Mouse (Mus musculus) MEL (cell line): Measurements from ENCODE around the gene Tdrkh. TPM values are rescaled to one million over a fixed set of nuclear protein-coding genes. Genes with fewer than 3 reads are reported as not detected.

Source experiments
- DNase-seq: peaks from one replicate; pipeline ENCODE4 v3.0.0; 2011; ENCODE audit warnings: low read depth, low spot score
- H3K27ac ChIP-seq: 2 replicates; pipeline ENCODE4 v1.5.1; 2012; ENCODE audit warnings: low read depth, mild to moderate bottlenecking, control low read depth, low read length, moderate library complexity; ENCODE audit not compliant: control insufficient read depth
- H3K27me3 ChIP-seq, 2 experiments: fragments of 150-350 bp in 1 of 2; sonication (generic) in 1 of 2; 2 replicates each; pipeline ENCODE4 v1.6.1; 2012; ENCODE audit warnings: low read length in 2 of 2, mild to moderate bottlenecking in 2 of 2, improper control_type of control experiment in 1 of 2, moderate library complexity in 1 of 2; ENCODE audit not compliant: insufficient read depth in 2 of 2, control insufficient read depth in 1 of 2
- H3K36me3 ChIP-seq, 2 experiments: 2 replicates each; pipeline ENCODE4 v1.6.1; 2012 to 2014; ENCODE audit warnings: low read length in 2 of 2, improper control_type of control experiment in 1 of 2, inconsistent platforms in 1 of 2, mild to moderate bottlenecking in 1 of 2; ENCODE audit not compliant: insufficient read depth in 2 of 2, control insufficient read depth in 1 of 2
- H3K4me1 ChIP-seq, 2 experiments: fragments of 150-350 bp in 1 of 2; sonication (generic) in 1 of 2; 2 replicates each; pipeline ENCODE4 v1.6.1; 2012; ENCODE audit warnings: low read length in 2 of 2, improper control_type of control experiment in 1 of 2, mild to moderate bottlenecking in 1 of 2; ENCODE audit not compliant: insufficient read depth in 2 of 2, control insufficient read depth in 1 of 2
- H3K4me3 ChIP-seq, 2 experiments: fragments of 150-350 bp in 1 of 2; sonication (generic) in 1 of 2; 2 replicates each; pipeline ENCODE4 v1.5.1; 2012; ENCODE audit warnings: low read depth in 2 of 2, low read length in 2 of 2, mild to moderate bottlenecking in 2 of 2, moderate library complexity in 2 of 2, control low read depth in 1 of 2, improper control_type of control experiment in 1 of 2; ENCODE audit not compliant: control insufficient read depth in 1 of 2, insufficient read depth in 1 of 2
- H3K79me2 ChIP-seq: 2 replicates; pipeline ENCODE4 v1.6.1; 2012; ENCODE audit warnings: mild to moderate bottlenecking, low read length, moderate library complexity; ENCODE audit not compliant: control insufficient read depth, poor library complexity, insufficient read depth
- H3K9ac ChIP-seq: 2 replicates; pipeline ENCODE4 v1.6.1; 2012; ENCODE audit warnings: low read depth, mild to moderate bottlenecking, control low read depth, low read length, moderate library complexity; ENCODE audit not compliant: control insufficient read depth, poor library complexity, severe bottlenecking
- H3K9me3 ChIP-seq: fragments of 150-350 bp; sonication (generic); replicated peaks from 2 replicates; pipeline ENCODE4 v1.6.1; 2012; ENCODE audit warnings: mild to moderate bottlenecking, low read length, improper control_type of control experiment, moderate library complexity; ENCODE audit not compliant: insufficient read depth
- BHLHE40 ChIP-seq: IDR thresholded peaks from 2 replicates; pipeline ENCODE4 v1.6.1; 2012; ENCODE audit warnings: low read depth, mild to moderate bottlenecking, inconsistent platforms, low read length, improper control_type of control experiment, borderline replicate concordance
- E2F4 ChIP-seq: IDR thresholded peaks from 2 replicates; pipeline ENCODE4 v1.6.1; 2011; ENCODE audit warnings: low read depth, low read length, improper control_type of control experiment, borderline replicate concordance
- ELF1 ChIP-seq: IDR thresholded peaks from 2 replicates; pipeline ENCODE4 v1.6.1; 2014; ENCODE audit warnings: low read depth, mild to moderate bottlenecking, inconsistent platforms, low read length, improper control_type of control experiment, moderate library complexity
- GABPA ChIP-seq: IDR thresholded peaks from 2 replicates; pipeline ENCODE4 v1.6.1; 2012; ENCODE audit warnings: low read depth, mild to moderate bottlenecking, inconsistent platforms, low read length, improper control_type of control experiment, moderate library complexity
- HCFC1 ChIP-seq: IDR thresholded peaks from 2 replicates; pipeline ENCODE4 v1.6.1; 2012; ENCODE audit warnings: low read depth, mild to moderate bottlenecking, inconsistent platforms, low read length, improper control_type of control experiment, moderate library complexity
- KAT2A ChIP-seq: conservative IDR thresholded peaks from 2 replicates; pipeline ENCODE4 v1.6.1; 2012; ENCODE audit warnings: low read depth, low read length, improper control_type of control experiment, inconsistent platforms
- MAZ ChIP-seq: IDR thresholded peaks from 2 replicates; pipeline ENCODE4 v1.6.1; 2012; ENCODE audit warnings: low read depth, mild to moderate bottlenecking, inconsistent platforms, low read length, improper control_type of control experiment
- MXI1 ChIP-seq: IDR thresholded peaks from 2 replicates; pipeline ENCODE4 v1.6.1; 2011; ENCODE audit warnings: mild to moderate bottlenecking, low read depth, low read length, improper control_type of control experiment
- MYC ChIP-seq: IDR thresholded peaks from 2 replicates; pipeline ENCODE4 v1.6.1; 2011; ENCODE audit warnings: low read depth, mild to moderate bottlenecking, low read length, improper control_type of control experiment, moderate library complexity
- NRF1 ChIP-seq: IDR thresholded peaks from 2 replicates; pipeline ENCODE4 v1.6.1; 2014; ENCODE audit warnings: low read depth, mild to moderate bottlenecking, inconsistent platforms, low read length, improper control_type of control experiment, moderate library complexity; ENCODE audit not compliant: poor library complexity, insufficient read depth, severe bottlenecking
- POLR2AphosphoS2 ChIP-seq: IDR thresholded peaks from 2 replicates; pipeline ENCODE4 v1.6.1; 2011; ENCODE audit warnings: low read length, improper control_type of control experiment
- POLR2AphosphoS5 ChIP-seq: IDR thresholded peaks from 2 replicates; pipeline ENCODE4 v1.6.1; 2012; ENCODE audit warnings: low read depth, borderline replicate concordance, mild to moderate bottlenecking, inconsistent platforms, low read length, moderate library complexity, mixed read lengths
- RAD21 ChIP-seq: IDR thresholded peaks from 2 replicates; pipeline ENCODE4 v1.6.1; 2011; ENCODE audit warnings: mild to moderate bottlenecking, low read depth, low read length, improper control_type of control experiment
- SIN3A ChIP-seq: IDR thresholded peaks from 2 replicates; pipeline ENCODE4 v1.6.1; 2012; ENCODE audit warnings: low read length, improper control_type of control experiment, inconsistent platforms
- TBP ChIP-seq: IDR thresholded peaks from 2 replicates; pipeline ENCODE4 v1.8.0; 2011; ENCODE audit warnings: low read depth, low read length, improper control_type of control experiment
- TCF12 ChIP-seq: IDR thresholded peaks from 2 replicates; pipeline ENCODE4 v1.6.1; 2014; ENCODE audit warnings: low read depth, mild to moderate bottlenecking, inconsistent platforms, low read length, improper control_type of control experiment, moderate library complexity
- USF2 ChIP-seq, 2 experiments: IDR thresholded peaks; 2 replicates each; pipeline ENCODE4 v1.6.1; 2011 to 2012; ENCODE audit warnings: improper control_type of control experiment in 2 of 2, low read length in 2 of 2, borderline replicate concordance in 1 of 2, inconsistent platforms in 1 of 2, low read depth in 1 of 2, mild to moderate bottlenecking in 1 of 2; ENCODE audit not compliant: insufficient read depth in 1 of 2
- polyA plus RNA-seq, 2 experiments: library from polyadenylated mRNA; stranded (reverse) in 1 of 2; unstranded in 1 of 2; fragments of >175 nt in 1 of 2; fragments of >200 nt in 1 of 2; gene quantifications; 2 replicates each; pipeline versions ENCODE4 v1.2.1 to v1.2.4; 2012; ENCODE audit warnings: low replicate concordance in 2 of 2, low read depth in 1 of 2; ENCODE audit not compliant: insufficient read length in 2 of 2, insufficient read depth in 1 of 2, missing spikeins in 1 of 2
- total RNA-seq: library from RNA; depleted of rRNA; stranded (reverse); fragments of 300-350 nt; gene quantifications from 2 replicates; pipeline ENCODE4 v1.2.3, GENCODE M21; 2012

The Tdrkh gene
- total and polyA plus RNA-seq, 3 experiments: not detected

DNA sequence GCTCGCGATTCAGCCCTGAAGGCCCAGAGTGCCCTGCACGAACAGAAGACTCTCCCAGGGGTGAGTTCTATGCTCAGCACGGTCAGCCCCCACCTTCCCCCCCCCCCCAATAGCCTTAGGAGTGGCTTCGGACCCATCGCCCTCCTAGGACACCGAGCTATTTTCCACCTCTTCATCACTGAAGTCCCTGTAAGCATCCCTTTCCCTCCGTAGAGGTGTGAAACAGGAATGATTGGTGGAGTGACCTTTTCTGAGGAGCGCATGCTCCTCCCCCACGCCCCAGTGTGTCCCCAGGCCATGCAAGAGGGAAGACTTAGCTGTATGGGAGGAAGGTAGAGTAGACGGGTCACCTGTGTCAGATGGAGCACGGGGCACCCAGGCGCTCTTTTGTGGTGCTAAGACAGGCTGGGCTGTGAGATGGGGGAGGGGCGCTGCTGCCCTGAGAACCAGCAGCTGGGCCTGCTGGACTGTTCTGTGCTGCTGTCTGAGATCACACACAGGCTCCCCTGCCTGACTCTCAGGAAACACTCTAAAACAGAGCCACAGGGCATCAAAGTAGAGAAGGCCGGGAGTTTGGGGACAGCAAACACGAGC is 67.3 kb downstream of the Tdrkh start, which contains the start of gene Riiad1:
Gene Riiad1 (minus strand): TSS at position 51 of the 594 bp plus-strand sequence.
- Histone ChIP-seq H3K4me3 (no peak within 1 kb of the TSS), H3K27me3 (no peaks in the 10 kb centered on the region), H3K27ac (no peak within 1 kb of the TSS), H3K79me2 (no peaks in the 10 kb centered on the region)
- DNase-seq: no peak
- no peak for TF ChIP-seq NRF1
- TF ChIP-seq POLR2AphosphoS2: no peak
- no peak for TF ChIP-seq MYC
- TF ChIP-seq, all 39 proteins: peak for 0
- Histone ChIP-seq H3K36me3 (peaks cover 0 to 27% of the 10 kb centered on the region in 2 experiments; a peak in 2 of 4 replicates), H3K9ac (no peak within 1 kb of the TSS), H3K4me1 (peaks cover 6 to 50% of the 10 kb centered on the region in 2 experiments; a peak in 3 of 4 replicates), H3K9me3 (no peaks in the 10 kb centered on the region)

DNA sequence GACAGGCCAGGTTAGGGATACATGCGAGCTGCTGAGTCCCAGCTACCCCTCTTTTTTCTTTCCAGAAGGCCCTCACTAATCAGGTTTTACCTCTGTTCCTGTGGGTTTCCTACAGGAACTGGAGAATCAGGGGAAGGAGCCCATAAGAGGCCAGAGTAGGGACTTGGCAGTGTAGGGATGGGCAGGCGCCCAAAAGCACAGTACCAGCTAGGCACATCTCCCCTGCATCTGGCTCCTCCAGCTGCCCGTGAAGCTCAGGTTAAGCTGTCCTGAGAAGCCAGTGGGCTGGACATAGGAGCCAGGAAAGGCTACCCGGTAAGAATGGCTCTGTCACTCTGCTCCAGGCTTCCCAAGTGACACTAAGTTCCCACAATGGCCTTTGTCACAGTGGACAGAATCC is 68.4 kb downstream of the Tdrkh start:
- DNase-seq: no peak
- no peak overlapping the region for H3K9ac ChIP-seq
- H3K4me1 ChIP-seq: peaks cover 3 to 44% of the 10 kb centered on the region in 2 experiments; a peak in 3 of 4 replicates
- H3K27ac ChIP-seq: no peak overlapping the region
- TF ChIP-seq NRF1 (no peak), HCFC1 (no peak), MAZ (no peak), TCF12 (no peak), E2F4 (no peak), ELF1 (no peak), POLR2AphosphoS5 (no peak), BHLHE40 (no peak), GABPA (no peak), TBP (no peak), USF2 (IDR thresholded peaks at IDR 0.05; ENCODE audit: borderline replicate concordance in 1 of 2, insufficient read depth in 1 of 2, low read depth in 1 of 2, low read length in 2 of 2) (no peak), SIN3A (no peak), MXI1 (no peak), RAD21 (no peak), KAT2A (no peak)
- TF ChIP-seq, all 39 proteins: peak for 0
- H3K79me2 ChIP-seq: no peaks in the 10 kb centered on the region
- peaks cover 0 to 21% of the 10 kb centered on the region in 2 experiments; a peak in 2 of 4 replicates for H3K36me3 ChIP-seq
- no peaks in the 10 kb centered on the region for H3K9me3 ChIP-seq
- H3K4me3 ChIP-seq: no peak overlapping the region
- H3K27me3 ChIP-seq: no peaks in the 10 kb centered on the region
